Mouse (Mus musculus) liver, embryonic 14.5 days (tissue): ENCODE results near the gene Etfa. TPM values are rescaled to one million over a fixed set of nuclear protein-coding genes. Genes with fewer than 3 reads are reported as not detected.

Source experiments
- ATAC-seq: fragments of 200-750 bp; cut with Nextera tagmentation; 2 replicates; pipeline ENCODE4 v1.8.0; 2017; ENCODE audit warnings: moderate number of reproducible peaks, mild to moderate bottlenecking, moderate library complexity; ENCODE audit not compliant: insufficient read depth
- DNase-seq, 3 experiments: peaks; one replicate each; pipeline ENCODE4 v3.0.0-alpha.2; 2012 to 2013; ENCODE audit warnings: low read depth in 3 of 3, low spot score in 3 of 3
- H3K27ac ChIP-seq: fragments of 300-500 bp; sonication (generic); 2 replicates; pipeline ENCODE4 v1.5.1; 2014; ENCODE audit warnings: moderate library complexity, mild to moderate bottlenecking, control low read depth, inconsistent platforms
- H3K27me3 ChIP-seq: fragments of 300-500 bp; sonication (generic); 2 replicates; pipeline ENCODE4 v1.6.1; 2014; ENCODE audit warnings: mild to moderate bottlenecking, low read length, moderate library complexity; ENCODE audit not compliant: control insufficient read depth, insufficient read depth
- H3K36me3 ChIP-seq: fragments of 300-500 bp; sonication (generic); replicated peaks from 2 replicates; pipeline ENCODE4 v1.6.1; 2014; ENCODE audit warnings: low read depth; ENCODE audit not compliant: control insufficient read depth, insufficient read depth
- H3K4me1 ChIP-seq, 2 experiments: fragments of 200-500 bp in 1 of 2; fragments of 300-500 bp in 1 of 2; sonication (generic) in 1 of 2; replicated peaks; 2 replicates each; pipeline ENCODE4 v1.6.1; 2012 to 2014; ENCODE audit warnings: antibody characterized with exemption in 1 of 2, inconsistent platforms in 1 of 2, low read length in 1 of 2; ENCODE audit not compliant: control insufficient read depth in 2 of 2, insufficient read depth in 2 of 2
- H3K4me2 ChIP-seq: fragments of 300-500 bp; sonication (generic); 2 replicates; pipeline ENCODE4 v1.6.1; 2014; ENCODE audit warnings: low read depth, mild to moderate bottlenecking, control low read depth, moderate library complexity
- H3K4me3 ChIP-seq, 2 experiments: fragments of 200-500 bp in 1 of 2; fragments of 300-500 bp in 1 of 2; sonication (generic) in 1 of 2; 2 replicates each; pipeline ENCODE4 v1.5.1; 2012 to 2014; ENCODE audit warnings: low read depth in 2 of 2, low read length in 2 of 2, mild to moderate bottlenecking in 2 of 2, control low read depth in 1 of 2, inconsistent platforms in 1 of 2, moderate library complexity in 1 of 2; ENCODE audit not compliant: insufficient read depth in 1 of 2
- H3K9ac ChIP-seq: fragments of 300-500 bp; sonication (generic); replicated peaks from 2 replicates; pipeline ENCODE4 v1.6.1; 2014; ENCODE audit warnings: mild to moderate bottlenecking, control low read depth, moderate library complexity
- H3K9me3 ChIP-seq: fragments of 300-500 bp; sonication (generic); 2 replicates; pipeline ENCODE4 v1.6.1; 2016; ENCODE audit warnings: low read length, mixed read lengths; ENCODE audit not compliant: control insufficient read depth
- CTCF ChIP-seq: IDR thresholded peaks from 2 replicates; pipeline ENCODE4 v1.5.1; 2016; ENCODE audit warnings: antibody characterized with exemption, low read depth, control low read depth
- EP300 ChIP-seq: IDR thresholded peaks from 2 replicates; pipeline ENCODE4 v1.6.1; 2016; ENCODE audit warnings: antibody characterized with exemption, low read depth
- WGBS: fragments of 180-500 bp; shearing (Covaris S2); extraction: QIAGEN DNeasy Blood & Tissue Kit; methylation state at CpG from one replicate; pipeline ENCODE4 v1.1.7; 2014; ENCODE audit not compliant: insufficient replicate concordance; 5-methylcytosine and 5-hydroxymethylcytosine counted together
- polyA plus RNA-seq, 2 experiments: library from polyadenylated mRNA; depleted of rRNA in 1 of 2; stranded (reverse) in 1 of 2; unstranded in 1 of 2; fragments of >200 nt; fragmentation: Nextera tagmentation in 1 of 2; extraction: Ambion mirVana in 1 of 2; gene quantifications; 2 replicates each; pipeline versions ENCODE4 v1.2.1 to v1.2.3; 2012 to 2014

The Etfa gene
- polyA plus RNA-seq, 2 experiments: 87.6 to 181 TPM

DNA sequence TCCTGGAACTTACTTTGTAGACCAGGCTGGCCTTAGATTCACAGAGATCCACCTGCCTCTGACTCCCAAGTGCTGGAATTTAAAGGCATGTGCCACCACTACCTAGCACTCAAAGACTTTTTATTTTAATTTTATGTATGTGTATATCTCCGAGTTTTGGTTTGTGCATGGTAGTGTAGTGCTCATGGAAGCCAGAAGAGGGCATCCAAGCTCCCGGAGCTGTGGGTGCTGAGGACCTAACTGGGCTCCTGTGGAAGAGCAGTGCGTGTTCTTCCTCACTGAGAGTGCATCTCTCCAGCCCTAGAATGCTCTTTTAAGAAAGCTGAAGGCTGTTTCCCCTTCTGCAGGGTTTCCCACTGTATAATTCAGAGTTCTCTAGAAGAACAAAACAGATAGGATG is 102.2 kb downstream of the Etfa start:
- 24% methylated on average over 3 of the region's 3 CpGs for WGBS
- Histone ChIP-seq H3K4me1 (no peaks in the 10 kb centered on the region), H3K9ac (no peak overlapping the region), H3K4me2 (no peak overlapping the region), H3K4me3 (no peak overlapping the region), H3K9me3 (no peaks in the 10 kb centered on the region), H3K36me3 (no peaks in the 10 kb centered on the region), H3K27me3 (no peaks in the 10 kb centered on the region), H3K27ac (no peak overlapping the region)
- ATAC-seq: no peak
- DNase-seq: no peak
- TF ChIP-seq EP300 (no peak), CTCF (peak; percentile 30; the same call in 1 of the 2 replicates)

- H3K4me3 ChIP-seq: no peak overlapping the region
- H3K27ac ChIP-seq: no peak overlapping the region
- H3K4me1 ChIP-seq: no peaks in the 10 kb centered on the region
- 22% methylated on average over 4 of the region's 4 CpGs for WGBS
- no peaks in the 10 kb centered on the region for H3K27me3 ChIP-seq
- H3K9ac ChIP-seq: no peak overlapping the region
- no peaks in the 10 kb centered on the region for H3K9me3 ChIP-seq
- H3K4me2 ChIP-seq: no peak overlapping the region
- DNase-seq (no peak), ATAC-seq (no peak)
- no peak for TF ChIP-seq EP300
- no peak for TF ChIP-seq CTCF
- no peaks in the 10 kb centered on the region for H3K36me3 ChIP-seq
Measured at GRCm38 (mm10) chr9:55408851-55409250, 103.2 kb downstream of the Etfa start.

DNA sequence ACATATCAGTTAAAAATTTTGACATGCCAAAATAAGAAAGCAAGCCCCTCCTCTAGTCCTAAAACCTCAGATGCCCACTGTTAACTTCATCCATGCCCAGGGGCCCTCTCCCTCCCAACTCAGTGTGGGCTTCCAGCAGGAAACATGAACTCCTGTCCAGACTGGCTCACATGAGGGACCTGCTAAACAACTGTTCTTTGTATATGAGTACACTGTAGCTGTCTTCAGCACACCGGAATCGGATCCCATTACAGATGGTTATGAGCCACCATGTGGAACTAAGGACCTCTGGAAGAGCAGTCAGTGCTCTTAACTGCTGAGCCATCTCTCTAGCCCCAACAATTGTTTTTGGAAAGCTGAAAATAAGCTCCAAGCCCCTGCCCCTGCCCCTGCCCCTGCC is 105.3 kb downstream of the Etfa start:
- Histone ChIP-seq H3K27ac (no peak overlapping the region), H3K4me2 (no peak overlapping the region), H3K9me3 (no peaks in the 10 kb centered on the region), H3K4me1 (no peaks in the 10 kb centered on the region), H3K27me3 (no peaks in the 10 kb centered on the region), H3K9ac (no peak overlapping the region), H3K36me3 (no peaks in the 10 kb centered on the region), H3K4me3 (no peak overlapping the region)
- no peak for TF ChIP-seq CTCF
- no peak for TF ChIP-seq EP300
- ATAC-seq (no peak), DNase-seq (no peak)
- WGBS: 76% methylated on average over 2 of the region's 2 CpGs

- no peak for ATAC-seq
- no peak for DNase-seq
Measured at GRCm38 (mm10) chr9:55404976-55405702, 106.9 kb downstream of the Etfa start.

More at GRCm38 (mm10) chr9:55404976-55405702, 106.9 kb downstream of the Etfa start:
- TF ChIP-seq CTCF (no peak), EP300 (no peak)
- no peaks in the 10 kb centered on the region for H3K9me3 ChIP-seq
- H3K27me3 ChIP-seq: no peaks in the 10 kb centered on the region
- WGBS: 49% methylated on average over 6 of the region's 6 CpGs
- H3K27ac ChIP-seq: no peak overlapping the region
- no peak overlapping the region for H3K4me3 ChIP-seq
- H3K4me1 ChIP-seq: no peaks in the 10 kb centered on the region
- no peak overlapping the region for H3K9ac ChIP-seq
- H3K36me3 ChIP-seq: no peaks in the 10 kb centered on the region
- H3K4me2 ChIP-seq: no peak overlapping the region

Other genes starting within 250 kb of the Etfa start
- 0.34 and 0.39 TPM in 2 replicates for gene Nrg4, start 185.4 kb downstream of the Etfa start, polyA plus RNA-seq (2012; rRNA removed)
- gene Nrg4, start 185.4 kb downstream of the Etfa start, polyA plus RNA-seq (2014; fragmentation: Nextera tagmentation; extraction: Ambion mirVana): 0.52 and 1.1 TPM in 2 replicates
- gene Tmem266, start 185.3 kb downstream of the Etfa start, polyA plus RNA-seq (2012; rRNA removed): not detected in 2 replicates
- gene Tmem266, start 185.3 kb downstream of the Etfa start, polyA plus RNA-seq (2014; fragmentation: Nextera tagmentation; extraction: Ambion mirVana): not detected in 2 replicates
- gene Isl2, start 26.4 kb upstream of the Etfa start, polyA plus RNA-seq (2012; rRNA removed): 0.16 and 0.19 TPM in 2 replicates
- gene Isl2, start 26.4 kb upstream of the Etfa start, polyA plus RNA-seq (2014; fragmentation: Nextera tagmentation; extraction: Ambion mirVana): 0.10 TPM in 1 of 2 replicates, not detected in the other